Mouse (Mus musculus): Measurements from ENCODE around the gene Ccl22. TPM values are rescaled to one million over a fixed set of nuclear protein-coding genes. Genes with fewer than 3 reads are reported as not detected.

The Ccl22 gene
- polyA plus RNA-seq, 1 experiment = 7.7 TPM

- DNase-seq (ENCODE audit: low read depth, low spot score) = no peak
- 83% methylated on average over 12 of the region's 12 CpGs for WGBS
Measured at GRCm38 (mm10) chr8:94773700-94774171, 28.3 kb downstream of the Ccl22 start.

DNA sequence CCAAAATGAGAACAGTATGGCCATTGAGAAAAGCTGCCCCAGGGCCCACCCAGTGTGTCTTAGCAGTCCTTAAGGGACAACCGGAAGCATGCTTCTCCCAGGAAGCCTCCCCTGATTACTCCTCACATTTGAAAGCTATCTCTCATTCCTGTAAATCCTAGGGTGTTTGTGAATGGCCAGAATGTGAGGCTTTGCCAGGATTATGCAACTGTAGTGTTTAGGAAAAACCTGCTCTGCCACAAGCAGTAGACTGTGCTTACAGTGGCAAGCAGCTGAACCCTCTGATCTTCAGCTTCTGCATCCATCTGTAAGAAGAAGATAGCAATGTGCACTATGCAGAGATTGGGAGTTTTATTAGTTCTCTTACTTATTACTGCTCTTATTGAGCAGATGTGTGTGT, 29.2 kb downstream of the Ccl22 start:
- 76% methylated on average over 1 of the region's 1 CpGs for WGBS

GRCm38 (mm10) chr8:94776346-94776745, 31.0 kb downstream of the Ccl22 start:
- 87% methylated on average over 2 of the region's 2 CpGs for WGBS
- DNase-seq (ENCODE audit: low read depth, low spot score) = no peak

More for the DNA sequence above, 29.2 kb downstream of the Ccl22 start:
- DNase-seq (ENCODE audit: low read depth, low spot score) = no peak

- DNase-seq (ENCODE audit: low read depth, low spot score) = no peak
- 75% methylated on average over 10 of the region's 10 CpGs for WGBS
Measured at GRCm38 (mm10) chr8:94778036-94778435, 32.6 kb downstream of the Ccl22 start.

- no peak for DNase-seq (ENCODE audit: low read depth, low spot score)
Measured at GRCm38 (mm10) chr8:94778473-94778872, 33.1 kb downstream of the Ccl22 start.

GRCm38 (mm10) chr8:94778895-94779533, 33.6 kb downstream of the Ccl22 start:
- 43% methylated on average over 10 of the region's 10 CpGs for WGBS
- DNase-seq (ENCODE audit: low read depth, low spot score) = no peak

More at GRCm38 (mm10) chr8:94778473-94778872, 33.1 kb downstream of the Ccl22 start:
- WGBS = 6% methylated on average over 5 of the region's 5 CpGs

GRCm38 (mm10) chr8:94779534-94780294, 34.3 kb downstream of the Ccl22 start:
- WGBS = 93% methylated on average over 16 of the region's 16 CpGs

DNA sequence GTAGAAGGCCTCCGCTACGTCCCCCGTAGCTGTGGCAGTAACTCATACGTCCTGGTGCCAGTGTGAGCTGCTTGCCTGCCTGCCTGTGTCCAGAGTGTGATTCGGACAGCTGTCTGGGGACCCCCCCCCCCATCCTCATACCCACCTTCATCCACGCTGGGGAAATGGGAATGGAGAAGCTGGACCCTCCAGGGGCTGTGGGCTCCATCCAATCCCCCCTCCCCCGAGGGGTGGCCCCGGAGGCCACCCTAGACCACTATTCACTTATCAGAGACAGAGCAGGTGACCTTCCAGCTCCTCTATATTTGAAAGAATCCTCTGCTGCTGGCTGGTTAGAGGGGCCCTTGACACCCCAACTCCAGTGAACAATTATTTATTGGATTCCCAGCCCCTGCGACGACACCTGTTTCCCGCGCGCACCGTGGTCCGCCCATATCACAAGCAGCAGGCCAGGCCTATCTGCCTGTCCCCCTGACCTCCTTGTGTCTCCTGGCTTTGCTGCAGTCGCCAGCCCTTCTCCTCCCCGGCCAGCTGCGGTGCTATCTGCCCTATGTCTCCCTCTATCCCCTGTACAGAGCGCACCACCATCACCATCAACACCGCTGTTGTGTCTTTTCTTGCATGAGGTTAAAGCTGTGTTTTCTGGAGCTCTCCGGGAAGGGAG, 35.2 kb downstream of the Ccl22 start:
- no peak for DNase-seq (ENCODE audit: low read depth, low spot score)
- WGBS = 90% methylated on average over 21 of the region's 21 CpGs

More at GRCm38 (mm10) chr8:94779534-94780294, 34.3 kb downstream of the Ccl22 start:
- no peak for DNase-seq (ENCODE audit: low read depth, low spot score)

DNA sequence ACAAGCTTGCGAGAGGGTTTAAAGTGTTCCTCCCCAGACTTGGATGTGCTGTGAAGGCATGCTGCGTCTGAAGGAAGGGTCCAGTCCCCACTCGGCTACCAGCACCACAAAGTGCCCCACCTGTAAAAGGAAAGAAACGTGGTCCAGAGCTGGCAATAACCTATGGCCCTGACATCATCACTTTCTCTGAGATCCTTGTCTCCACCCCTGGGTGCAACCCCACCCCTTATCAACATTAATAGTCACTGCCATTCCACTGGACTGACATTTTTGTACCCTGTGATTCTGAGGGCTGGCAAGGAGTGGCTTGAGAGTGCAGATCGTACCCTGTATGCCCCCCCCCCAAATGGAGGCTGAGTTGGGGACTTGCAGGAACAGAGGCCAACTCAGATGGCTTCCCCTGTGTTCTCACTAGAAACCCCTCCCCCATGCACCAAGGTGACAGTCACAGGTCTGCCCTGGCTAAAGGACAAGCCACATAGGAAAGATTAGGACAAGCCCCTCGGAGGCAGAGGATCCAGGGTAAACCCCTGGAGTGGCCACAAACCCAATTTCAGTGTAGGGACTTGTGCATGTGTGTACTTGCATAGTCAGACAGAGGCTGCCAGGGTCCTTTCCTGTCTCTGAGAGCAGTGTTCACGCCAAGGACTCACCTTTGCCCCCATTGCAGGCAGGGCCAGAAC, 35.9 kb downstream of the Ccl22 start:
- no peak for DNase-seq (ENCODE audit: low read depth, low spot score)
- 34% methylated on average over 7 of the region's 7 CpGs for WGBS

DNA sequence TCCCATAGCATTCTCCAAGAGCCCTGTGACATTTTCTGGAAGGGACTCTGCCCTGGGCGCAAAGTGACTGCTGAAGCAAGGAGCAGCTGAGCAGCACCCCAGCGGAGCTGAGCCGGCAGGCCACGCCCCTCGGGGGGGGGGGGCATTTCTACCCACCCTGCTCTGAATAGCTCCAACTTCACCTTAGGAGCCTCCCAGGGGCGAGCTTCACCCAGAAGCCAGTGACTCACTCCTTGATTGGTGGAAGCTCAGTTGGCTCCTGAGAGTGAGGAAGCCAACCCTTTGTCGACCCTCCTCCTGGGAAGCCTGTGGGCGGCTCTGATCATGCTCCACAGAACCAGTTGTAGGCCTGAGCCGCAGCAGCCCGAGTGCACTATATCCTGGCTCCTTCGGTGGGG, 36.4 kb downstream of the Ccl22 start:
- WGBS = 16% methylated on average over 11 of the region's 11 CpGs
- no peak for DNase-seq (ENCODE audit: low read depth, low spot score)

DNA sequence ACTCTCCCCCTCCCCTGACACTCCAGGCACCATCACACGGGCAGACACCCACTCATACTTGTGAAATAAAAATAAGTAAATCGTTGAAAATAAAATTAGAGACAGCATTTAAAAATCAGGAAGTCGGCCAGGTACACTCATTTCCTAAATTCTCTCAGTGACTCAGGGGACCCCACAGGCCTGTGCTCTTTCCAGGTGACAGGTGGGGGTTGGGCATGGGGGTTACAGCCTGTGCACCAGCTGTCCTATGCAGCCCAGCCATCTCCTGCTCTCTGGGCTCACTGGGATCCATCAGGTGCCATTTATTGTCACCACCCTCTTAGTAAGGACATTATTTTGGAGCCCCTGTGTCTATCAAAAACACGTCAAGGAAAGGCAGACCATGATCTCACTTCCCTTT, 38.5 kb downstream of the Ccl22 start:
- 69% methylated on average over 4 of the region's 4 CpGs for WGBS
- DNase-seq (ENCODE audit: low read depth, low spot score) = no peak

DNA sequence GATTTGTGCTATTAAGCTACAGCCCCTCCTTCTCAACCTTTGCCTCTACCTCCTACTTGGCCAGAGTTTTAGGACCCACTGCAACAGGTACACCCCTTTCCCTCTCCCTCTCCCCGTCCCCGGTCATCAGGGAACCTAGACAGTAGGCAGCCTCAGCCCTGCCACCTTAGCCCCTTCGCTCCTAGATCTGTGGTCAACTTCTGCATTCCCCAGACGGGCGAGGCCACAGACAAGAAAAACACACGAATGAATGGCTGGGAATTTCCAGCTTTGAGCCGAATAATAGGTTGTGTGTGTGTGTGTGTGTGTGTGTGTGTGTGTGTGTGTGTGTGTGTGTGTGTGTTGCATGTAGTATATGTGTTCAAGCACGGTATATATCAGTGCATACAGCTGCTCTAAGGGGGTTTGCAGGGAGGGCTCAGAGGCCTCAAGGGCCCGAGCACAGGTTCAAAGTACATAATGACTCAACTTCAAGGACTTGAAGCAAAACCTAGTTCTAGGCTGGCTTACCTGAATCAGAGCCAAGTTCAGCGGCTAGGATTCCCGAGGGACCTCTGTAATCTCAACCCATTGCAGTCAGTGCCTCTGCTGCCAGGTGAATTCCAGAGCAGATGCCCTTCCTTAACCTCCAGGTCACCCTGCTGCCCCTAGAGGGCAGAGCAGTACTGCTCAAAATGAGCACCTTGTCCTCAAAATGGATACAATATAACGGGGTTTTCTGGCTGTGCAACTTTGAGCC, 40.0 kb downstream of the Ccl22 start:
- 25% methylated on average over 12 of the region's 12 CpGs for WGBS
- no peak for DNase-seq (ENCODE audit: low read depth, low spot score)

DNA sequence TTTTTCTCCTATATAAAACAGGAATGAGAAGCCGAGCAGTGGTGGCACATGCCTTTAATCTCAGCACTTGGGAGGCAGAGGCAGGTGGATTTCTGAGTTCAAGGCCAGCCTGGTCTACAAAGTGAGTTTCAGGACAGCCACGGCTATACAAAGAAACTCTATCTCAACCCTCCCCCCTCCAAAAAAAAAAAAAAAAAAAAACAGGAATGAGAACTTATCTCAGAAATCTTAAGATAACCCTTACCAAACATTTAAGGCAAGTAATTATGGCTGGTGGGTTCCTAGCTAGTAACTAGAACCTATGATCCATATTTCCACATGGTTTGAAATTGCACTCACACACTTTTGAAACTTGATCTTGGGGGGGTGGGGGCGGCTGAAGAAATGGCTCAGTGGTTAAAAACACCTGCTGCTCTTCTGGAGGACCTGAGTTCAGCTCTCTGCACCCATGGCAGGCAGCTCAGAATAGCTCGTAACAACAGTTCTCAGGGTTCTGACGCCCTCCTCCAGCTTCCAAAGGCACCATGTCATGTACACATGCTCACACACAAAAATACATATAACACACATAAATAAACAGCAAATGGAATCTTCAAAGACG, 40.7 kb downstream of the Ccl22 start:
- no peak for DNase-seq (ENCODE audit: low read depth, low spot score)
- WGBS = 63% methylated on average over 6 of the region's 6 CpGs

DNA sequence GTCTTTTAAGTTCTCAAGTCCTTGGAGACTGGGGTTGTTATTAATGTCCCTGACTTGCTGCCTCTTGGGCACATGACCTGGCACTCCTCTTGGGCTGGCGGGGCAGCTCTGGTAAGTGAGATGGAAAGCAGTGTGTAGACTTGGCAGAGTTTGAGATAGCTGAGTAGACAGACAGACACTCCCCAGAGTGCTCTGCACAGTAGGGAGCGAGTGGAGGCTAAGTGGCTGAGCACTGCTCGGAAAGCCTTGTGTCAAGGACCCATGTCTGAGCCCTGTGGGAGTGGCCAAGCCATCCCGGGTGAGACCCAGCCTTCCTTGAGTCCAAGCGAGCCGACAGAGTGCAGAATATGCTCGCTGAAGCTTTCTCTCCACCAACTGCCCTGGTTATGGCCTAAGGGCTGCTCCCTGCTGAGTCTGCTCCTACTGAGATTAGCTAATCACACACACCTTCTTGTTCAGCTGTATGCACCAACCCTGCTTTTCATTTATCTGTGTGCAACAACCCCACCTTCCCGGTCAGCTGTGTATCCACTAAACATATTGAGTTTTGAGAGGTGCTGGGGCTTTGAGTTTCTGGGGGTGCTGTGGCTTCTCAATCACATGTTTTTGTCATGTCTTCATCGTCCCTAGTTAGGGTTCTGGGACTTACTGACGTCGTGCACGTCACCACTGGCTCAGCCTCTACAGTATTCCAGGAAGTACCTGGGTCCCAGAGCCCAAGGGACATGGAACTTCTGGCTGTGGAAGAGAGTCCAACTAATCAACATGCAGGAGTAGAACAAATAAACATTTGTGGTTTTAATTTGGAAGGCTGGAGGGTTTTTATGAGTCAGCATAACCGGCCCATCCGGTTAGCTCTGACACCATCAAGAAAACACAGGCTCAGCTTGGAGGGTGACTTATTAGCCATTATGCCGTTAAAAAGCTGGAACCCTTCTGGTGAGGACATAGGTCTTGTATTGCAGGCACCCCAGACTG, 42.4 kb downstream of the Ccl22 start:
- DNase-seq (ENCODE audit: low read depth, low spot score) = no peak
- WGBS = 18% methylated on average over 15 of the region's 15 CpGs

DNA sequence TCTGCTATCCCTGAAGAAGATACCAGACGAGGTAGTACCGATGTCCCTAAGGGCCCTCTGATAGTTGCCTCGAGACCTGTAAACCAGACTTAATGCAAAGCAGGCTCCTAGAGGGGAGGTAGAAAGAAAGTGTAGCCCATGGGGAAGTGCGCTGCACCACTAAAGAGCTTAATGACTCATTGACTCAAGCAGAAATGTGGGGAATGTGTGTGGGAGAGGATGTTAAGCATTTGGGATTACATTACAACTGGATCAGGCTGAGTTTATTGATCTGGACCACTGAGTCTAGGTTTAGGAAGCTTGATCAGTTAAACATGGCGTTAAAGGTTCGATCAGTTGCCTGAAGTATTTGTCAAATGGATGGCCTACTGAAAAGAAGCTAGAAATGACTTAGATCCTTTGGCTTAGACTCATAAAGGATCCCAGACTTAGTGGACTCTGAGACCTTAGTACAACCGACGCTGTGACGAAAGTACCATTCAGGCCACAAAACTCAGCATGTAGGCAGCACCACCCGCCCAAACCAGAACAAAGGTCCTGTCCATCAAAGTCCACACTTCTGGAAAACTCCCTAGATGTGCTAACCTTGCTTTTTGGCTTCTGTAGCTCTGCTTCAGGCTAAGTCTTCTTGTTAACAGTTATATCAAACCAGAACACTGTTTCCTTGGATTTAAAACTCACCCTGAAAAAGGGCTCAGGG, 44.0 kb downstream of the Ccl22 start:
- no peak for DNase-seq (ENCODE audit: low read depth, low spot score)
- 77% methylated on average over 10 of the region's 10 CpGs for WGBS

DNA sequence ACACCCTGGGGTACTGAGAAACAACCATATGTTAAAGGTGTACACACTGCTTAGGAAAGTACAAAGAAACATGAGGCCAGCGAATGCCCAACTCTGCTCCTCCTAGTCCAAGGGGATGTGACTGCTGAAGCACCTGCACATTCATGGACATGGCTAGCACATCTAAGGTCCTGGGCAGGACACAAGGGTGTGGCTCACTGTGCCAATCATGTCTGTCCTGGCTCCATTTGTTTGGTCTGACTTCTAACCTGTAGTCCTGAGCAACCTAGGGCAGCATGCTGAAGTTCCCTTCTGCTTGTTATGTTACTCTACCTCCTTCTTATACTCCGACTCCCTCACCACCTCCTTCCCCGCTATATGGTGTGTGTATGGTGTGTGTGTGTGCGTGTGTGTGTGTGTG, 49.0 kb downstream of the Ccl22 start:
- WGBS = 91% methylated on average over 4 of the region's 4 CpGs
- no peak for DNase-seq (ENCODE audit: low read depth, low spot score)

DNA sequence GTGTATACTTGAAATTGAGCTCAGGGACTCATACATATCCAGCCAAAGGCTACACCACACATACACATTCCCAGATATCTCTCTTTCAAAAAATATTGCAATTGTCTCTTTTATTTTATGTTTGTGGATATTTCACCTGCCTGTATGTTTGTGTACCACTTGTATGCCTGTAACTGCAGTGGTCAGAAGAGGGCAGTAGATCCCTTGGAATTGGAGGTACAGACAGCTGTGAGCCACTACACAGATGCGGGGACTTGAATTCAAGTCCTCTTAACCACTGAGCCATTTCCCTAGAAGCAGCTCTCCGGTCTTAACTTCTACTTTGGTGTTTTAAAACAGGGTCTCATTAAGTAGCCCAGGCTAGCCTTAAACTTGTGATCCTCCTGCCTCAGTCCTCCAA, 49.4 kb downstream of the Ccl22 start:
- 99% methylated on average over 2 of the region's 2 CpGs for WGBS
- no peak for DNase-seq (ENCODE audit: low read depth, low spot score)
